Mouse (Mus musculus) stomach, embryonic 14.5 days (tissue): ENCODE data around the gene Anxa2. TPM values are rescaled to one million over a fixed set of nuclear protein-coding genes. Genes with fewer than 3 reads are reported as not detected.

Experiments used
- ATAC-seq: fragments of 200-750 bp; cut with Nextera tagmentation; 2 replicates; pipeline ENCODE4 v1.8.0; 2017; ENCODE audit warnings: low read depth, moderate TSS enrichment; ENCODE audit not compliant: insufficient number of reproducible peaks, insufficient read depth, low FRiP score
- H3K27ac ChIP-seq: fragments of 300-500 bp; sonication (generic); 2 replicates; pipeline ENCODE4 v1.5.1; 2014; ENCODE audit warnings: mild to moderate bottlenecking, low read length, moderate library complexity, mixed read lengths
- H3K27me3 ChIP-seq: fragments of 300-500 bp; sonication (generic); 2 replicates; pipeline ENCODE4 v1.6.1; 2014; ENCODE audit warnings: low read length, control low read depth, mixed read lengths; ENCODE audit not compliant: control insufficient read depth, insufficient read depth
- H3K36me3 ChIP-seq: fragments of 300-500 bp; sonication (generic); 2 replicates; pipeline ENCODE4 v1.6.1; 2014; ENCODE audit warnings: mild to moderate bottlenecking, control low read depth, low read length, moderate library complexity, mixed read lengths; ENCODE audit not compliant: control insufficient read depth, insufficient read depth
- H3K4me1 ChIP-seq: fragments of 300-500 bp; sonication (generic); 2 replicates; pipeline ENCODE4 v1.6.1; 2014; ENCODE audit warnings: low read length, control low read depth, mixed read lengths; ENCODE audit not compliant: control insufficient read depth, insufficient read depth
- H3K4me2 ChIP-seq: fragments of 300-500 bp; sonication (generic); replicated peaks from 2 replicates; pipeline ENCODE4 v1.6.1; 2014; ENCODE audit warnings: low read depth, low read length, control low read depth
- H3K4me3 ChIP-seq: fragments of 300-500 bp; sonication (generic); 2 replicates; pipeline ENCODE4 v1.5.1; 2014; ENCODE audit warnings: low read depth, low read length, control low read depth
- H3K9ac ChIP-seq: fragments of 300-500 bp; sonication (generic); replicated peaks from 2 replicates; pipeline ENCODE4 v1.6.1; 2014; ENCODE audit warnings: low read depth, mild to moderate bottlenecking, control low read depth, low read length, moderate library complexity, mixed read lengths
- H3K9me3 ChIP-seq: fragments of 300-500 bp; sonication (generic); 2 replicates; pipeline ENCODE4 v1.6.1; 2016; ENCODE audit warnings: low read depth, low read length, control low read depth; ENCODE audit not compliant: control insufficient read depth
- WGBS: fragments of 180-500 bp; shearing (Covaris S2); extraction: QIAGEN DNeasy Blood & Tissue Kit; methylation state at CpG from one replicate; pipeline ENCODE4 v1.1.7; 2014; 5-methylcytosine and 5-hydroxymethylcytosine counted together
- polyA plus RNA-seq: library from polyadenylated mRNA; unstranded; fragments of >200 nt; fragmentation: Nextera tagmentation; extraction: Ambion mirVana; gene quantifications from 2 replicates; pipeline ENCODE4 v1.2.1, GENCODE M21; 2014

Anxa2 gene
- polyA plus RNA-seq, 1 experiment from 2014 or later, result 902 TPM

DNA sequence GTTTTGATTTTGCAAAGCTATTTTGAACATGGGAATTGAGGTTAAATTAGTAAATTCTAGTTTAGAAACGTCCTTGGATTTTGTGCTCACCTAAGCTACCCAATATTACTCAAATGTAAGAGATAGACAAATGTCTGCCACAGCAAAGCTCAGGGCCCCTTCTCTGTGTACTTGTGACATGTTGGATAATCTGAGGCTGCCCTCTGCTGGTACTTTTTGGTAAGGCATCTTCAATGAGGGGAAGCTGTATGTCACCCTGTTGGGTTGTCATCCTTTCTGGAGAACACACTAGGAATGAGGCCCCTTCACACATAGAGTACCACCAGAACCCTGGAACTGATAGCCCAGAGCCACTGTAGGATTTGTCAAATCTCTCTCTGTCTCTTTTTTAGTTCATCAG is 26.9 kb downstream of the Anxa2 start:
- Histone ChIP-seq H3K9ac (no peak overlapping the region), H3K36me3 (peaks cover 51% of the 10 kb centered on the region), H3K4me2 (no peak overlapping the region), H3K4me3 (no peak overlapping the region), H3K4me1 (peaks cover 8% of the 10 kb centered on the region; the same call in 1 of the 2 replicates), H3K9me3 (no peaks in the 10 kb centered on the region), H3K27ac (no peak overlapping the region), H3K27me3 (no peaks in the 10 kb centered on the region)
- 3% methylated on average over 1 of the region's 1 CpGs for WGBS
- no peak for ATAC-seq

GRCm38 (mm10) chr9:69483811-69484210 is 30.4 kb downstream of the Anxa2 start:
- H3K9me3 ChIP-seq, result no peaks in the 10 kb centered on the region
- H3K36me3 ChIP-seq, result peaks cover 75% of the 10 kb centered on the region
- WGBS, result 55% methylated on average over 12 of the region's 12 CpGs
- no peak for ATAC-seq
- H3K27me3 ChIP-seq, result no peaks in the 10 kb centered on the region
- H3K4me3 ChIP-seq, result no peak overlapping the region
- no peak overlapping the region for H3K27ac ChIP-seq
- no peaks in the 10 kb centered on the region for H3K4me1 ChIP-seq
- no peak overlapping the region for H3K9ac ChIP-seq
- no peak overlapping the region for H3K4me2 ChIP-seq

DNA sequence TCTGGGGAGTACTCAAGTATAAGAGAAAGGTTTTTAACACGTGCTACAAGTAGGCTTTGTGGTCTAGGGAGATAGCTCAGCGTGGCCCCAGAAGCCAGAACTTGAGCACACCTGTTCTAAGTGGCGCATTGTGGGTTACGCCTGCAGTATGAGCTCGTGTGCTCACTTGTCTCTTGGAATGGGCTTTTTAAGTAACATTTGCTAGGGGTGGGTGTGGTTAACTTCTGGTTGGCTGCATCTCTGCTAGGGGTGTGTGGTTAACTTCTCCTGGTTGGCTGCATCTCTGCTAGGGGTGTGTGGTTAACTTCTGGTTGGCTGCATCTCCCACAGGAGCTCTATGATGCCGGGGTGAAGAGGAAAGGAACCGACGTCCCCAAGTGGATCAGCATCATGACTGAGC is 32.7 kb downstream of the Anxa2 start:
- no peak overlapping the region for H3K4me3 ChIP-seq
- peaks cover 79% of the 10 kb centered on the region for H3K36me3 ChIP-seq
- no peaks in the 10 kb centered on the region for H3K4me1 ChIP-seq
- H3K9ac ChIP-seq, result no peak overlapping the region
- H3K27me3 ChIP-seq, result no peaks in the 10 kb centered on the region
- H3K9me3 ChIP-seq, result no peaks in the 10 kb centered on the region
- no peak for ATAC-seq
- 74% methylated on average over 8 of the region's 8 CpGs for WGBS
- no peak overlapping the region for H3K27ac ChIP-seq
- H3K4me2 ChIP-seq, result no peak overlapping the region

- 48% methylated on average over 8 of the region's 8 CpGs for WGBS
- no peak for ATAC-seq
- Histone ChIP-seq H3K4me2 (no peak overlapping the region), H3K36me3 (peaks cover 81% of the 10 kb centered on the region), H3K9ac (no peak overlapping the region), H3K27me3 (no peaks in the 10 kb centered on the region), H3K9me3 (peaks cover 5% of the 10 kb centered on the region; the same call in 1 of the 2 replicates), H3K4me3 (no peak overlapping the region), H3K27ac (no peak overlapping the region), H3K4me1 (no peaks in the 10 kb centered on the region)
Observed at GRCm38 (mm10) chr9:69488510-69488909, 35.1 kb downstream of the Anxa2 start.

- Histone ChIP-seq H3K36me3 (peaks cover 77% of the 10 kb centered on the region), H3K27me3 (no peaks in the 10 kb centered on the region), H3K9ac (no peak overlapping the region), H3K4me1 (no peaks in the 10 kb centered on the region), H3K4me2 (no peak overlapping the region), H3K27ac (no peak overlapping the region), H3K4me3 (no peak overlapping the region), H3K9me3 (peaks cover 5% of the 10 kb centered on the region; the same call in 1 of the 2 replicates)
- 29% methylated on average over 5 of the region's 5 CpGs for WGBS
- ATAC-seq, result no peak
Observed at GRCm38 (mm10) chr9:69488972-69489371, 35.6 kb downstream of the Anxa2 start.

- peaks cover 5% of the 10 kb centered on the region; the same call in 1 of the 2 replicates for H3K9me3 ChIP-seq
- H3K36me3 ChIP-seq, result peaks cover 47% of the 10 kb centered on the region
- no peaks in the 10 kb centered on the region for H3K27me3 ChIP-seq
- no peaks in the 10 kb centered on the region for H3K4me1 ChIP-seq
- no peak for ATAC-seq
- no peak overlapping the region for H3K27ac ChIP-seq
- WGBS, result 96% methylated on average over 6 of the region's 6 CpGs
- H3K9ac ChIP-seq, result no peak overlapping the region
- H3K4me3 ChIP-seq, result no peak overlapping the region
- no peak overlapping the region for H3K4me2 ChIP-seq
Observed at GRCm38 (mm10) chr9:69492809-69493208, 39.4 kb downstream of the Anxa2 start.

DNA sequence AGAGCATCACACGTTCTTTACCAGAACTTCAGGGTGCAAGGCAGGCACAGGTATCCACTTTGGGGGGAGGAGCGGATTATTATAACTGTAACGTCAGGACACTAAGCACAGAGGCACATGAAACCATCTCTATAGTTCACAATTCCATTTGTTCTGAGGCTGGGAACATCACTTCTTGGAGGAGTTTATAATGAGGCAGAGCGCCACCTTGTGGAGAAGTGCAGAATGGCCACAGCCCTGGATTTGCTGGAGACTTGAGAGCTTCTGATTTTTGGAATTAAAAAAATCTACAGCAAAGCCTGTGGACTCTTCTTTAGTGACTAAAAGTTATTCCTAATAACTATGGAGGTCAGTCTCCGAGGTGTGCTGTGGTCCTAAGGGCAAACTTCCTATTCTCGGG is 49.1 kb downstream of the Anxa2 start:
- Histone ChIP-seq H3K9ac (no peak overlapping the region), H3K4me1 (peaks cover 2% of the 10 kb centered on the region; the same call in 1 of the 2 replicates), H3K27ac (no peak overlapping the region), H3K27me3 (no peaks in the 10 kb centered on the region), H3K36me3 (no peaks in the 10 kb centered on the region), H3K4me2 (no peak overlapping the region), H3K4me3 (no peak overlapping the region), H3K9me3 (no peaks in the 10 kb centered on the region)
- WGBS, result 31% methylated on average over 6 of the region's 6 CpGs
- no peak for ATAC-seq

- no peak for ATAC-seq
- peaks cover 3% of the 10 kb centered on the region; the same call in 1 of the 2 replicates for H3K4me1 ChIP-seq
- no peaks in the 10 kb centered on the region for H3K36me3 ChIP-seq
- H3K9me3 ChIP-seq, result no peaks in the 10 kb centered on the region
- 14% methylated on average over 7 of the region's 7 CpGs for WGBS
- H3K27me3 ChIP-seq, result no peaks in the 10 kb centered on the region
- no peak overlapping the region for H3K4me2 ChIP-seq
- H3K9ac ChIP-seq, result no peak overlapping the region
- H3K4me3 ChIP-seq, result no peak overlapping the region
- H3K27ac ChIP-seq, result no peak overlapping the region
Observed at GRCm38 (mm10) chr9:69505611-69506010, 52.2 kb downstream of the Anxa2 start.

GRCm38 (mm10) chr9:69507206-69507605 is 53.8 kb downstream of the Anxa2 start:
- 39% methylated on average over 11 of the region's 11 CpGs for WGBS
- H3K27ac ChIP-seq, result no peak overlapping the region
- H3K27me3 ChIP-seq, result no peaks in the 10 kb centered on the region
- no peak overlapping the region for H3K4me2 ChIP-seq
- H3K4me3 ChIP-seq, result no peak overlapping the region
- H3K4me1 ChIP-seq, result peaks cover 3% of the 10 kb centered on the region; the same call in 1 of the 2 replicates
- no peaks in the 10 kb centered on the region for H3K36me3 ChIP-seq
- no peaks in the 10 kb centered on the region for H3K9me3 ChIP-seq
- H3K9ac ChIP-seq, result no peak overlapping the region
- ATAC-seq, result no peak
